9 mouse cellular contexts compared by ENCODE assay signal in genomic region chr11:105180471-105181091, GRCm38 (mm10). TPM values are rescaled to one million over a fixed set of nuclear protein-coding genes. Genes with fewer than 3 reads are reported as not detected.
DNase-seq lines count a peak whose midpoint lies in the region; ATAC-seq and TF ChIP-seq lines count a peak whose summit lies in the region.
"Had no signal": no experiment of that assay in that cellular context is flagged by ENCODE, and none has a peak within 500 bp of the region (broad histone marks: within the 10 kb centered on the region; RNA-seq: fewer than 3 reads in every experiment).

No protein-coding gene starts in this region.

- peak; percentile 69 for DNase-seq in G1E (ENCODE audit: low spot score)
- DNase-seq in c-Kit-negative CD71-positive TER-119-positive erythroid progenitor cells, embryonic 14.5 days (ENCODE audit: low read depth, low spot score), result peak; percentile 36
- no peak for DNase-seq in heart, postnatal 0 days (ENCODE audit: low spot score)
- DNase-seq in kidney, postnatal 36 days, result peak; percentile 51 to 65
- peak; percentile 14 for DNase-seq in ovary, adult 18-20 months (ENCODE audit: low spot score)
- peak; percentile 70 for DNase-seq in thymus, postnatal 25 days

- no peaks in the 10 kb centered on the region for H3K9me3 ChIP-seq in G1E (replicated peaks)
- no peaks in the 10 kb centered on the region for H3K9me3 ChIP-seq in forebrain, embryonic 12.5 days
- H3K9me3 ChIP-seq in heart, postnatal 0 days (replicated peaks; ENCODE audit: control insufficient read depth, low read length), result no peaks in the 10 kb centered on the region
- no peaks in the 10 kb centered on the region for H3K9me3 ChIP-seq in lung, embryonic 16.5 days (ENCODE audit: control insufficient read depth, low read length)

- TF ChIP-seq EP300 in heart, postnatal 0 days (IDR thresholded peaks at IDR 0.05; ENCODE audit: low read depth), result no peak

- H3K36me3 ChIP-seq in G1E (replicated peaks), result peaks cover 41% of the 10 kb centered on the region
- peaks cover 19% of the 10 kb centered on the region for H3K36me3 ChIP-seq in forebrain, embryonic 12.5 days (replicated peaks)
- peaks cover 13% of the 10 kb centered on the region; the same call in 1 of the 2 replicates for H3K36me3 ChIP-seq in heart, postnatal 0 days (replicated peaks; ENCODE audit: control insufficient read depth, insufficient read depth, low read length)
- H3K36me3 ChIP-seq in lung, embryonic 16.5 days (ENCODE audit: control insufficient read depth, insufficient read depth, low read length), result peaks cover 16% of the 10 kb centered on the region

- under 1% methylated on average over 35 of the region's 35 CpGs for whole genome bisulfite sequencing in forebrain, embryonic 12.5 days
- WGBS in heart, postnatal 0 days, result under 1% methylated on average over 35 of the region's 35 CpGs
- WGBS in lung, embryonic 16.5 days, result under 1% methylated on average over 33 of the region's 35 CpGs

- H3K9ac ChIP-seq in forebrain, embryonic 12.5 days, result peak overlapping the region; percentile 98
- peak overlapping the region; percentile 99 for H3K9ac ChIP-seq in heart, postnatal 0 days (replicated peaks; ENCODE audit: low read depth, low read length)
- peak overlapping the region; percentile 94 for H3K9ac ChIP-seq in lung, embryonic 16.5 days (ENCODE audit: low read length)

- no peaks in the 10 kb centered on the region for H3K27me3 ChIP-seq in G1E (ENCODE audit: insufficient read depth, low read length)
- no peaks in the 10 kb centered on the region for H3K27me3 ChIP-seq in forebrain, embryonic 12.5 days
- H3K27me3 ChIP-seq in heart, postnatal 0 days (ENCODE audit: control insufficient read depth, insufficient read depth, low read length), result no peaks in the 10 kb centered on the region
- H3K27me3 ChIP-seq in lung, embryonic 16.5 days (ENCODE audit: control insufficient read depth, insufficient read depth, low read depth, low read length), result no peaks in the 10 kb centered on the region

- peak overlapping the region; percentile 88 for H3K4me3 ChIP-seq in G1E (ENCODE audit: low read depth, low read length)
- H3K4me3 ChIP-seq in forebrain, embryonic 12.5 days (replicated peaks), result peak overlapping the region; percentile 96
- peak overlapping the region; percentile 90 for H3K4me3 ChIP-seq in heart, postnatal 0 days (ENCODE audit: low read depth, low read length)
- H3K4me3 ChIP-seq in lung, embryonic 16.5 days (ENCODE audit: low read length), result peak overlapping the region; percentile 79

- peak; percentile 19; the same call in 1 of the 2 replicates for ATAC-seq in G1E (ENCODE audit: extremely low read depth, insufficient number of reproducible peaks, low FRiP score, poor library complexity, severe bottlenecking)
- ATAC-seq in forebrain, embryonic 12.5 days (ENCODE audit: low FRiP score), result peak; percentile 51
- peak; percentile 14 for ATAC-seq in heart, postnatal 0 days (ENCODE audit: insufficient read depth, low read depth)
- peak; percentile 17 for ATAC-seq in lung, embryonic 16.5 days (ENCODE audit: low read depth)

- H3K4me1 ChIP-seq in G1E (ENCODE audit: insufficient read depth, low read depth, low read length), result peaks cover 33% of the 10 kb centered on the region
- peaks cover 19% of the 10 kb centered on the region for H3K4me1 ChIP-seq in forebrain, embryonic 12.5 days
- peaks cover 20% of the 10 kb centered on the region for H3K4me1 ChIP-seq in heart, postnatal 0 days (ENCODE audit: control insufficient read depth, insufficient read depth)
- peaks cover 15% of the 10 kb centered on the region for H3K4me1 ChIP-seq in lung, embryonic 16.5 days (replicated peaks; ENCODE audit: control insufficient read depth, insufficient read depth, low read length)

- TF ChIP-seq CTCF in G1E (IDR thresholded peaks at IDR 0.05; ENCODE audit: low read depth, low read length), result no peak
- TF ChIP-seq CTCF in heart, postnatal 0 days (IDR thresholded peaks at IDR 0.05; ENCODE audit: low read depth), result no peak

- H3K4me2 ChIP-seq in forebrain, embryonic 12.5 days, result peak overlapping the region; percentile 79
- peak overlapping the region; percentile 92 for H3K4me2 ChIP-seq in heart, postnatal 0 days (ENCODE audit: low read depth, low read length)
- H3K4me2 ChIP-seq in lung, embryonic 16.5 days (ENCODE audit: low read depth, low read length), result peak overlapping the region; percentile 90

- H3K27ac ChIP-seq in forebrain, embryonic 12.5 days, result peak overlapping the region; percentile 95
- H3K27ac ChIP-seq in heart, postnatal 0 days (ENCODE audit: low read depth), result peak overlapping the region; percentile 98
- H3K27ac ChIP-seq in lung, embryonic 16.5 days (ENCODE audit: low read length), result peak overlapping the region; percentile 97

RNA-seq across cellular contexts. Expression of gene Tlk2, which starts 2.0 kb away (rescaled TPM):
- total RNA-seq in G1E (2014; fragmentation: Nextera tagmentation) (187 and 232 TPM in 2 replicates), G1E (2017) (95.9 and 102 TPM in 2 replicates)
- 20.4 and 23.3 TPM in 2 replicates for polyA plus RNA-seq in G1E (2012)
- 26.4 and 26.6 TPM in 2 replicates for polyA plus RNA-seq in forebrain, embryonic 12.5 days (2016; fragmentation: Nextera tagmentation; extraction: Ambion mirVana)
- total RNA-seq in heart, postnatal 0 days (2014; rRNA removed; ENCODE audit: low replicate concordance), result 22.5 and 50.4 TPM in 2 replicates
- 10.7 and 10.9 TPM in 2 replicates for polyA plus RNA-seq in heart, postnatal 0 days (2015; fragmentation: Nextera tagmentation; extraction: Ambion mirVana)
- 11.6 and 12.7 TPM in 2 replicates for polyA plus RNA-seq in lung, embryonic 16.5 days (2015; fragmentation: Nextera tagmentation; extraction: Ambion mirVana)

RNA-seq across cellular contexts. Expression of gene Gm10842, which starts 33.9 kb away (rescaled TPM):
- total RNA-seq in G1E (2014; fragmentation: Nextera tagmentation), result not detected in 2 replicates
- total RNA-seq in G1E (2017), result not detected in 2 replicates
- not detected in 2 replicates for polyA plus RNA-seq in G1E (2012)
- polyA plus RNA-seq in forebrain, embryonic 12.5 days (2016; fragmentation: Nextera tagmentation; extraction: Ambion mirVana), result not detected in 2 replicates
- total RNA-seq in heart, postnatal 0 days (2014; rRNA removed; ENCODE audit: low replicate concordance), result not detected in 2 replicates
- polyA plus RNA-seq in heart, postnatal 0 days (2015; fragmentation: Nextera tagmentation; extraction: Ambion mirVana), result not detected in 2 replicates
- not detected in 2 replicates for polyA plus RNA-seq in lung, embryonic 16.5 days (2015; fragmentation: Nextera tagmentation; extraction: Ambion mirVana)
- polyA plus RNA-seq: gonadal fat pad, adult 2 months had no signal

RNA-seq across cellular contexts. Expression of gene Mettl2, which starts 54.4 kb away (rescaled TPM):
- total RNA-seq in G1E (2014; fragmentation: Nextera tagmentation), result 59.2 and 62.9 TPM in 2 replicates
- 35.5 and 40.4 TPM in 2 replicates for total RNA-seq in G1E (2017)
- polyA plus RNA-seq in G1E (2012), result 14.0 and 14.9 TPM in 2 replicates
- 39.8 and 40.3 TPM in 2 replicates for polyA plus RNA-seq in forebrain, embryonic 12.5 days (2016; fragmentation: Nextera tagmentation; extraction: Ambion mirVana)
- 15.5 and 20.2 TPM in 2 replicates for total RNA-seq in heart, postnatal 0 days (2014; rRNA removed; ENCODE audit: low replicate concordance)
- polyA plus RNA-seq in heart, postnatal 0 days (2015; fragmentation: Nextera tagmentation; extraction: Ambion mirVana), result 13.3 and 14.9 TPM in 2 replicates
- 32.9 and 33.0 TPM in 2 replicates for polyA plus RNA-seq in lung, embryonic 16.5 days (2015; fragmentation: Nextera tagmentation; extraction: Ambion mirVana)
